Mouse (Mus musculus) kidney, adult 8-10 months (tissue): ENCODE results near the gene Glrx3.

Source experiments
- DNase-seq, 2 experiments: peaks; one replicate each; pipeline ENCODE4 v3.0.0; 2022

Gene Glrx3

GRCm38 (mm10) chr7:137477950-137478620 lies 40.7 kb downstream of the Glrx3 start:
- DNase-seq, result peak; percentile 71 to 93

- no peak for DNase-seq
Observed at GRCm38 (mm10) chr7:137478621-137478982, 41.2 kb downstream of the Glrx3 start.

GRCm38 (mm10) chr7:137480839-137481238 lies 43.4 kb downstream of the Glrx3 start:
- no peak for DNase-seq

- no peak for DNase-seq
Observed at GRCm38 (mm10) chr7:137483987-137484386, 46.6 kb downstream of the Glrx3 start.

GRCm38 (mm10) chr7:137488391-137488790 lies 51.0 kb downstream of the Glrx3 start:
- no peak for DNase-seq

GRCm38 (mm10) chr7:137490711-137491110 lies 53.3 kb downstream of the Glrx3 start:
- no peak for DNase-seq

GRCm38 (mm10) chr7:137492307-137492973 lies 55.0 kb downstream of the Glrx3 start:
- DNase-seq, result no peak

- no peak for DNase-seq
Observed at GRCm38 (mm10) chr7:137498736-137499135, 61.3 kb downstream of the Glrx3 start.

- no peak for DNase-seq
Observed at GRCm38 (mm10) chr7:137517588-137517987, 80.2 kb downstream of the Glrx3 start.

GRCm38 (mm10) chr7:137518028-137518576 lies 80.7 kb downstream of the Glrx3 start:
- no peak for DNase-seq
